Mouse (Mus musculus) v-Abl transformed pro-B cells (cell line): Measurements from ENCODE around the gene Limch1.

Experiments used
- in situ Hi-C, 2 experiments: fragments of 400-800 bp; cut with MboI; formaldehyde crosslinking; loops; one replicate each; pipeline ENCODE4 v1.15.1; 2025; ENCODE audit not compliant: unreplicated experiment in 2 of 2

Limch1 gene

DNA sequence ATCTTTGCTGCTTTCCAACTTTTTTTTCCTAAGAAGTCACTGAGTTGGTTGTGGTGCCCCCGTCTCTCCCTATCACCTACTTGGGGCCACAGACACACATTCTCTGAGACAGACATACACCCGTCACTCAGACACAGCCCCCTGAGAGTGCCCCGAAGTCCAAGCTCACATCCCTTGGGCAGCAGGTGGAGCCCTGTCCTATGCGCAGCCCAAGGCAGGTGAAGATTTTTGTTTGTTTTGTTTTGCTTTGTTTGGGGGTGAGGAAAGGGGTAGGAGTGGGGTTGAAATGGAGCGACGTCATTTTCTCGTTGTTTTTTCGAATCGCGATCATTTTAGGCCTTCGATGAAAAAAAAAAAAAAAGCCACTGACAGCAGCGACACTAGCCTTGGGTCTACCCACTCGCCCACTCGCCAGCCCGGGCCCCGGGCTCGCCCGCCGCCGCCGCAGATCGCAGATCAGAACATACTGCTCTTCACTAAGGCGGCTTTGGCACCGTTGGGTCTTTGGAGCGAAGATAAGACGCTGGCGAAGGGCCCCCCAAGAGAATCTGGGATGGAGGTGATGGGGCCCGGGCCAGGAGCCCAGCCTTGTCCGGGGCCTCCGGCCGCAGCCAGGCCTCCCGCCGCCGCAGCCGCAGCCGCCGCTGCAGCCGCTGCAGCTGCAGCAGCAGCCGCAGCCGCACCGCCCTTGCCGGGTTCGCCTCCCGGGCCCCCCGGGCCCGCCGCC, 350.2 kb downstream of the Limch1 start:
- in situ Hi-C loops, result no loop called here

DNA sequence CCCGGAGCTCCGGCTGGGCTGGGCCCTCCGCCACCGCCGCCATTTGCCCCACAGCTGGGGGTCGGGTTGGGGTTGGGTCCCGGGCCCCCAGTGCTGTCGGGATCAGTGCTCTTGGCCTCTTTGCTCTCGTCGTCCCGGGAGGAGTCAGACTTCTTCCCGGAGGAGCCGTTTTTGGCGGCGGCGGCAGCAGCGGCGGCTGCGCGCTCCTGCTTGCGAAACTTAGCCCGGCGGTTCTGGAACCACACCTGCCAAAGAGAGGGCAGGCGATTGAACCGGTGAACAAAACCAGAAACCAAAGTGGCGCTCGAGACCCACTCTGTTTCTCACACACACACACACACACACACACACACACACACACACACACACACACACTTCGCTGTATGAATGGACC, 350.7 kb downstream of the Limch1 start:
- in situ Hi-C loops, result no loop called here

DNA sequence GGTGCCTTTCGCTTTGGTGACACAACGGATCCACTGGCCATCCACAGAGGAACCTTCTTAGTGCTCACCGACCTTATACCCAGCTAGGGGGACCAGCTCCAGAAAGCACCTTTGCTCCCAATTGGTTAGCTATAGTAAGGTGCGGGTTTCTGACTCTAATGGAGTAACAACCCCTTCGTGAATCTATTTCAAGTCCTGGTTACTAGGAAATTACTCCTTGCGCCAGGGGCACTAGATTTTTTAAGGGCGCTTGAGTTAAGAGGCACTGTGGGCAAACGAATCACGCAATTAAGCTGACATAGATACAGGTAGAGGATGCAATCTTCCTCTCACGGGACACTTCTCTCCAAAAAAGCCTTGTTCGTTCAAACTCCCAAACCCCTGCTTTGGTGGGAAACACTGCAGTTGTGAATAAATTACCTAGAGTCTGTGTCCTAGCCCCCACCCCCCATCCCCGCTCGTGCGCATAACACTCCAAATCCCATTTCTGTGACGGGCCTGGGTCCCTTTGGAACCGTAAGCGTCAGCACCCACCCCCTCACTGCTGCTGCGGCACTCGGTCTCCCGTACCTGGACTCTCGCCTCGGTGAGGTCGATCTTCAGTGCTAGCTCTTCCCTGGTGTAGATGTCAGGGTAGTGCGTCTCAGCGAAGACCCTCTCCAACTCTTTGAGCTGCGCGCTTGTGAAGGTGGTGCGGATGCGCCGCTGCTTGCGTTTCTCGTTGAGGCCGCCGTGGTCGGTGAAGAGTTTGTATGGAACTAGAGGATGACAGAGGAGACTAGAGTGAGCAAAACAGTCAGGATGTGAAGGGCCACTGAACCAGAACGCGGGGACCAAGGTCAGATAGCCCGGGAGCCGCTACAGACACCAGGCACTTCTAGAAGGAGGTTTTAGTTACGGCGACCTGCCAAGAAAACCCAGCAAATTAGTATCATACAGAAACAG, 351.8 kb downstream of the Limch1 start:
- in situ Hi-C loops, result no loop called here

GRCm38 (mm10) chr5:67098051-67098732, 352.6 kb downstream of the Limch1 start:
- in situ Hi-C loops, result no loop called here

DNA sequence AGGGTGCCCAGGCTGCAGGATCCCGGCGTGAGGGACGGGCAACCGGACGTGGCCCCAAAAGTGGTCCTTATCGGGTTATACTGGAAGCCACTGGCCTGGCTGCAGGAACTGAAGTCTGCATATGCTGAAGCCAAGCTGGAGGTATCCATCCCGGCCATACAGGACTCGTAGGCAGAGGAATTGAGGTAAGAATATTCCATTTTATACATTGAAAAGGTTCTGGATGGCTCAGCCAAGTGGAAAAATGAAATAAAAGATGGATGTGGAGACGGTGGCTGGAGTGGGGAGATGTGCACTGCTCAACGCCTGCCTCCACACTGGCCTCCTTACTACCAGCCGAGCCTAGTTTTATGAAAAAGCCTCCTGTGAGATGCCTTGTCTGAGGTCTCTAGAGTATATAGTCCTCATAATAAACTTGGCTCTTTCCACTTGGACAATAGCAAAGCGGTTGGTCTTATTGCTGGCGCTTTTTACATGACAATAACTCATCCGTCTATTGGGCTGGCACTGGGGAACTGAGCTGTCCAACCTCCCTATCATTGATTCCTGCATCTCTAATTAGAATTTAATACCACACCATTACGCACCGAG, 353.2 kb downstream of the Limch1 start, which contains the start of gene Phox2b:
Phox2b (minus strand) TSS at position 569 of the 591 bp plus-strand sequence.
- in situ Hi-C loops, result no loop called here

- in situ Hi-C loops, result no loop called here
Measured at GRCm38 (mm10) chr5:67099393-67100271, 354.0 kb downstream of the Limch1 start.

DNA sequence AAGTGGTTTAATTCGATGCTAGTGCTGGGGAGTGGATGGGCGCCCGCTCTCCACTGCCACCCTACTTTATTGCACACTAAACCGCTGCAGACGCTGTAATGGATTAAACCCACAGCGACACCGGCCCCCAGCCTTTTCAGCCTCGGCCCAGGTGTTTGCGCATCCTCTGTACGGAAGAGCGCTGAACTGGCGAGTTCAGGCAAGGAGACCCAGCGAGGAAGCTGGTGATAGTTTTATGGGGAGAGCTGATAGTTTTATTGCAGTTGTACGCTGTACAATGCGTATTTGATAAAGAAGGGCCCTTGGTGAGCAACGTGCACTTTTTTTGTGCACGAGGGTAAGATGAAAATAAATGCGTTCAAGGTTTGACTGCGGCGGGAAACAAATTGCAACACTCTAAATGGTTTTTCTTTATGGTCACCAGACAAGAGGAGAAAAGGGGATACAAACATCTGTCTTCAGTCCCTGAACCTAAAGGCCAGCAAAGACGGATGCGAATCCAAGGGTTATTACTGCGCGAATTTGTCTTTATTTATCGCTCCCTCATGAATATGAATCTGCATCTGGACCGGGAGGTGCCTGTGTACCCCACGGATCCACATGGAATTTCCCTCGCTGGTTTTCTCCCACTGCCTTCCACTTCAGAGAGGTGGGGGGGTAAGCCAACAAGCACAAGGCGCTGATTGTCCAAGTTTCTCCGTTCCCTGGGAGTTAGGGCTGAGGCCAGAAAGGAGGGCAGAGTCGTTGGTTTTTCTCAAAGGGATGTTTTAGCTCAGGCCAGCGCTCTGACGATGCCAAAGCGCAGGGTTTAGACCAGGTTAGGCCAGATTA, 355.2 kb downstream of the Limch1 start:
- in situ Hi-C loops, result no loop called here

DNA sequence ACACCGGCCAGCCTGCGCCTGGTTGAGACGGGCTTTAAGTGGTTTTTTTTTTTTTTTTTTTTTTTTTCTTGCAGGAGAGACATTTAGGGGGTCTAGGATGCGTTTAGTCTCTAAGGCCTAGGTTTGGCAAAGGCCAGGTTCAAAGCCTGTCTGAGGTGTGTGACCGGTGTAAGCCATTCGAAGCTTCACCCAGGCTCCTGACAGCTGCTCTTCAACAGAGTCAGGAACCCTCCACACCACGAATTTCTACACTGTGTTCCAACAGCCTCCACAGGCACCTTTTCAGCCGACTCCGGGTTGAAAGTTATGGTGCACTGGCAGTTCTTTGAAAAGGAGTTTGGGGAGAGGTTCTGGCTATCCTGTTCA, 355.8 kb downstream of the Limch1 start:
- in situ Hi-C loops, result no loop called here

GRCm38 (mm10) chr5:67101793-67102600, 356.4 kb downstream of the Limch1 start:
- in situ Hi-C loops, result no loop called here

- in situ Hi-C loops, result no loop called here
Measured at GRCm38 (mm10) chr5:67103016-67103415, 357.4 kb downstream of the Limch1 start.

GRCm38 (mm10) chr5:67106261-67106660, 360.6 kb downstream of the Limch1 start:
- in situ Hi-C loops, result no loop called here
